ENCODE assay signal across 18 mouse cellular contexts in genomic region chr6:5387396-5387795, GRCm38 (mm10). TPM values are rescaled to one million over a fixed set of nuclear protein-coding genes. Genes with fewer than 3 reads are reported as not detected.
"Had no signal": no experiment of that assay in that cellular context is flagged by ENCODE, and none has a peak within 500 bp of the region (broad histone marks: within the 10 kb centered on the region; RNA-seq: fewer than 3 reads in every experiment).

No protein-coding gene starts in this region.

- DNase-seq: lung, adult 18-20 months; lung, embryonic 14.5 days; lung, postnatal 10 days; lung, postnatal 4 days; retina, postnatal 1 day; right cerebral cortex, adult 18-20 months; right cerebral cortex, postnatal 25 days; right cerebral cortex, postnatal 4 days; spleen, adult 18-20 months; thymus, adult 18-20 months; thymus, postnatal 14 days; thymus, postnatal 36 days had no signal

- H3K36me3 ChIP-seq: midbrain, embryonic 12.5 days; midbrain, embryonic 15.5 days; neural tube, embryonic 12.5 days had no signal

- ATAC-seq: midbrain, embryonic 15.5 days had no signal

- H3K4me3 ChIP-seq: midbrain, embryonic 12.5 days; midbrain, embryonic 15.5 days; myocyte; neural tube, embryonic 12.5 days had no signal

- H3K9me3 ChIP-seq: midbrain, embryonic 12.5 days; midbrain, embryonic 15.5 days; neural tube, embryonic 12.5 days had no signal

- H3K9ac ChIP-seq: liver, embryonic 14.5 days; lung, embryonic 14.5 days; midbrain, embryonic 12.5 days; midbrain, embryonic 15.5 days; neural tube, embryonic 12.5 days had no signal

- H3K27me3 ChIP-seq: midbrain, embryonic 12.5 days; midbrain, embryonic 15.5 days; neural tube, embryonic 12.5 days had no signal

- H3K27ac ChIP-seq: liver, embryonic 14.5 days; midbrain, embryonic 12.5 days; midbrain, embryonic 15.5 days; neural tube, embryonic 12.5 days had no signal

- H3K4me2 ChIP-seq: lung, embryonic 14.5 days; midbrain, embryonic 12.5 days; midbrain, embryonic 15.5 days; neural tube, embryonic 12.5 days had no signal

RNA-seq across cellular contexts. Expression of gene Asb4, which starts 4.2 kb away (rescaled TPM):
- total RNA-seq: megakaryocyte-erythroid progenitor cell, adult 5-6 weeks had no signal
